Mouse (Mus musculus) hindbrain, postnatal 0 days (tissue): ENCODE measurements around the gene Gm5134. TPM values are rescaled to one million over a fixed set of nuclear protein-coding genes. Genes with fewer than 3 reads are reported as not detected.

Source experiments
- ATAC-seq: fragments of 200-750 bp; cut with Nextera tagmentation; 2 replicates; pipeline ENCODE4 v1.8.0; 2017; ENCODE audit warnings: mild to moderate bottlenecking, moderate TSS enrichment, moderate library complexity
- DNase-seq: peaks from one replicate; pipeline ENCODE4 v3.0.0-alpha.2; 2015; ENCODE audit warnings: low spot score
- H3K27ac ChIP-seq: fragments of 300-500 bp; sonication (generic); 2 replicates; pipeline ENCODE4 v1.5.1; 2014; ENCODE audit warnings: mild to moderate bottlenecking
- H3K27me3 ChIP-seq: fragments of 300-500 bp; sonication (generic); 2 replicates; pipeline ENCODE4 v1.6.1; 2014; ENCODE audit warnings: low read length, mixed read lengths; ENCODE audit not compliant: insufficient read depth
- H3K36me3 ChIP-seq: fragments of 300-500 bp; sonication (generic); 2 replicates; pipeline ENCODE4 v1.6.1; 2014; ENCODE audit warnings: low read length, mixed read lengths; ENCODE audit not compliant: insufficient read depth
- H3K4me1 ChIP-seq: fragments of 300-500 bp; sonication (generic); 2 replicates; pipeline ENCODE4 v1.6.1; 2014; ENCODE audit warnings: antibody characterized with exemption, low read length, mixed read lengths; ENCODE audit not compliant: insufficient read depth
- H3K4me2 ChIP-seq: fragments of 300-500 bp; sonication (generic); 2 replicates; pipeline ENCODE4 v1.6.1; 2014; ENCODE audit warnings: low read depth, mild to moderate bottlenecking, low read length, moderate library complexity, mixed read lengths
- H3K4me3 ChIP-seq: fragments of 300-500 bp; sonication (generic); 2 replicates; pipeline ENCODE4 v1.5.1; 2014; ENCODE audit warnings: low read length
- H3K9ac ChIP-seq: fragments of 300-500 bp; sonication (generic); replicated peaks from 2 replicates; pipeline ENCODE4 v1.6.1; 2014; ENCODE audit warnings: mild to moderate bottlenecking, low read length, moderate library complexity, mixed read lengths
- H3K9me3 ChIP-seq: fragments of 300-500 bp; sonication (generic); 2 replicates; pipeline ENCODE4 v1.6.1; 2016; ENCODE audit warnings: low read length, mixed read lengths
- CTCF ChIP-seq: IDR thresholded peaks from 2 replicates; pipeline ENCODE4 v1.5.1; 2016; ENCODE audit warnings: antibody characterized with exemption, control low read depth, low read depth
- WGBS: fragments of 180-500 bp; shearing (Covaris S2); extraction: QIAGEN DNeasy Blood & Tissue Kit; methylation state at CpG from one replicate; pipeline ENCODE4 v1.1.7; 2014; 5-methylcytosine and 5-hydroxymethylcytosine counted together
- microRNA-seq, 2 experiments: library from miRNA; unstranded; fragments of <30 nt; microRNA quantifications; one replicate each; pipeline ENCODE4; 2016
- polyA plus RNA-seq: library from polyadenylated mRNA; unstranded; fragments of >200 nt; fragmentation: Nextera tagmentation; extraction: Ambion mirVana; gene quantifications from 2 replicates; pipeline ENCODE4 v1.2.1, GENCODE M21; 2015
- total RNA-seq: library from RNA; depleted of rRNA; stranded (reverse); fragments of >200 nt; gene quantifications from 2 replicates; pipeline ENCODE4 v1.2.3, GENCODE M21; 2014; rRNA removed

Gene Gm5134
- total and polyA plus RNA-seq, 2 experiments from 2014 or later = not detected

- Histone ChIP-seq H3K9ac (no peak overlapping the region), H3K4me3 (no peak overlapping the region), H3K4me2 (no peak overlapping the region), H3K27me3 (no peaks in the 10 kb centered on the region), H3K9me3 (no peaks in the 10 kb centered on the region), H3K27ac (no peak overlapping the region), H3K4me1 (no peaks in the 10 kb centered on the region), H3K36me3 (peaks cover 3% of the 10 kb centered on the region)
- no peak for DNase-seq
- ATAC-seq = no peak
- no peak for TF ChIP-seq CTCF
- 54% methylated on average over 5 of the region's 5 CpGs for WGBS
These were observed 91.0 kb downstream of the Gm5134 start for GRCm38 (mm10) chr10:76045343-76045742.

DNA sequence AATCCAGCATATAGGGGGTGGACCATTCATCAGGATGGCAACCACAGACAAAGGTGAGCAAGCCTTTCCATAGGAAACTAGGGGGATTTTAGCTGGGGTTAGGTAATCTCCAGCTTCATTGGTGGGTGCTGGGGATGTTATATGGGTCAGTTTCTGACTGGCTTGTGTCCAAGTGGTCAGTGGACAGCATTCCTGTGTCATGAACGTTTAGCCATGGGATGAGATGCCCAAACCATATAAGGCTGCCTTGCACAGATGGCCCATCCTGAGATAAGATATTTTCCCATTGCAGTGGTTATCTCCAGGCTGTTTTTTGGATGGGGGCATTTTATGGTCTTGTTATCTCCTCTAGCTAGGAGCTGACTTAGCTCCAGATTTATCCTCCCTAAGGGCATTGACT, 92.4 kb downstream of the Gm5134 start:
- Histone ChIP-seq H3K4me3 (no peak overlapping the region), H3K27me3 (no peaks in the 10 kb centered on the region), H3K4me2 (no peak overlapping the region), H3K9ac (no peak overlapping the region), H3K4me1 (no peaks in the 10 kb centered on the region), H3K36me3 (no peaks in the 10 kb centered on the region), H3K9me3 (no peaks in the 10 kb centered on the region), H3K27ac (no peak overlapping the region)
- WGBS = 76% methylated on average over 1 of the region's 1 CpGs
- DNase-seq (no peak), ATAC-seq (no peak)
- TF ChIP-seq CTCF = no peak

DNA sequence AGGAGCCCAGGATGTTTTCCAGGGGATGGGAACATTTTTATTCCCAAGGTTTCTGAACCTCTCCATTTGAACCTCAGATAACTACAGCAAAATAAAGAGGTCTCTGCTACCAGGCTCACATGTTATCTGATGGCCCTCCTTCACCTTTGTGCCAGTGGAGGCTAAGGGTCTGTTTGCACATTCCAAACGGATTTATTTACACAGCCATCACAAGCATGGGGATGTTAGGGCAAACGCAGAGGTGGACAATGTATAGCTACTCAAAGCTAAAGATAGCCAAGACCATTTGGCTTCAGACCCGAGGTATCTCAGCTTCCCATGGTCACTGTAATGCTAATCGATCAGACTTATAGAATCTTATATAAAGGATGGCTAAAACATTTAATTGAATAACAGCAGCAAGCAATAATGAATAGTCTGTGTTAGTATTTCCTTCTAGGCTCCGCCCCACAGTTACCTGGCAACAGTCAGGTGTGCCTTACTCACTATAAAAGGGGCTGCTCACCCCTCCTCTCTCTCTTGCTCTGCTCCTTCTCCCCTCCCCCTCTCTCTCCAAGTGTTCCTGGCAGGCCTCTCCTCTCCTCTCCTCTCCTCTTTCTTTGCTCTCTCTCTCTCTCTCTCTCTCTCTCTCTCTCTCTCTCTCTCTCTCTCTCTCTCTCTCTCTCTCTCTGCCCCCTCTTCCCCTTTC, 93.0 kb downstream of the Gm5134 start:
- ATAC-seq = no peak

GRCm38 (mm10) chr10:76048967-76049366, 94.7 kb downstream of the Gm5134 start:
- Histone ChIP-seq H3K27me3 (no peaks in the 10 kb centered on the region), H3K27ac (no peak overlapping the region), H3K9ac (no peak overlapping the region), H3K9me3 (no peaks in the 10 kb centered on the region), H3K4me3 (no peak overlapping the region), H3K4me1 (no peaks in the 10 kb centered on the region), H3K4me2 (no peak overlapping the region), H3K36me3 (no peaks in the 10 kb centered on the region)
- ATAC-seq = no peak
- no peak for DNase-seq
- 55% methylated on average over 6 of the region's 6 CpGs for WGBS
- no peak for TF ChIP-seq CTCF

More for the DNA sequence above, 93.0 kb downstream of the Gm5134 start:
- H3K9ac ChIP-seq = no peak overlapping the region
- H3K4me2 ChIP-seq = no peak overlapping the region
- H3K27me3 ChIP-seq = no peaks in the 10 kb centered on the region
- no peak for DNase-seq
- H3K9me3 ChIP-seq = no peaks in the 10 kb centered on the region
- H3K36me3 ChIP-seq = no peaks in the 10 kb centered on the region
- WGBS = 56% methylated on average over 5 of the region's 5 CpGs
- no peak for TF ChIP-seq CTCF
- H3K4me3 ChIP-seq = no peak overlapping the region
- no peak overlapping the region for H3K27ac ChIP-seq
- H3K4me1 ChIP-seq = no peaks in the 10 kb centered on the region

GRCm38 (mm10) chr10:76051860-76052259, 97.5 kb downstream of the Gm5134 start:
- 79% methylated on average over 11 of the region's 11 CpGs for WGBS
- no peak for TF ChIP-seq CTCF
- H3K4me3 ChIP-seq = no peak overlapping the region
- H3K27me3 ChIP-seq = no peaks in the 10 kb centered on the region
- H3K4me2 ChIP-seq = no peak overlapping the region
- H3K36me3 ChIP-seq = no peaks in the 10 kb centered on the region
- H3K27ac ChIP-seq = no peak overlapping the region
- no peak overlapping the region for H3K9ac ChIP-seq
- DNase-seq (no peak), ATAC-seq (no peak)
- H3K4me1 ChIP-seq = no peaks in the 10 kb centered on the region
- no peaks in the 10 kb centered on the region for H3K9me3 ChIP-seq

Small RNA genes within 50 kb of the gene (microRNA-seq; reads per million reads assigned to microRNA genes)
- 0 reads per million in 2 experiments for gene Mir6409

Other genes starting within 250 kb of the Gm5134 start
- 92.9 and 96.4 TPM in 2 replicates for gene Cabin1, start 190.2 kb upstream of the Gm5134 start, total RNA-seq
- gene Cabin1, start 190.2 kb upstream of the Gm5134 start, polyA plus RNA-seq = 30.1 and 33.6 TPM in 2 replicates
- 63.6 and 67.4 TPM in 2 replicates for gene Ddt, start 181.1 kb upstream of the Gm5134 start, total RNA-seq
- gene Ddt, start 181.1 kb upstream of the Gm5134 start, polyA plus RNA-seq = 115 and 120 TPM in 2 replicates
- not detected in 2 replicates for gene Gm20441, start 173.6 kb upstream of the Gm5134 start, total RNA-seq
- gene Gm20441, start 173.6 kb upstream of the Gm5134 start, polyA plus RNA-seq = not detected in 2 replicates
- 1.8 and 3.2 TPM in 2 replicates for gene Gstt3, start 173.1 kb upstream of the Gm5134 start, total RNA-seq
- 2.8 and 4.2 TPM in 2 replicates for gene Gstt3, start 173.1 kb upstream of the Gm5134 start, polyA plus RNA-seq
- 38.1 and 39.3 TPM in 2 replicates for gene Gstt1, start 155.9 kb upstream of the Gm5134 start, total RNA-seq
- 20.8 and 24.4 TPM in 2 replicates for gene Gstt1, start 155.9 kb upstream of the Gm5134 start, polyA plus RNA-seq
- not detected in 2 replicates for gene Gstt4, start 132.0 kb upstream of the Gm5134 start, total RNA-seq
- not detected in 2 replicates for gene Gstt4, start 132.0 kb upstream of the Gm5134 start, polyA plus RNA-seq
- gene Gstt2, start 117.1 kb upstream of the Gm5134 start, total RNA-seq = 2.1 and 10.2 TPM in 2 replicates
- gene Gstt2, start 117.1 kb upstream of the Gm5134 start, polyA plus RNA-seq = 9.3 and 11.1 TPM in 2 replicates
- 1,072 and 1,222 TPM in 2 replicates for gene Mif, start 94.3 kb upstream of the Gm5134 start, total RNA-seq
- gene Mif, start 94.3 kb upstream of the Gm5134 start, polyA plus RNA-seq = 1,792 and 1,891 TPM in 2 replicates
- gene Derl3, start 61.1 kb upstream of the Gm5134 start, total RNA-seq = 0.79 and 1.8 TPM in 2 replicates
- 0.63 and 0.74 TPM in 2 replicates for gene Derl3, start 61.1 kb upstream of the Gm5134 start, polyA plus RNA-seq
- gene Smarcb1, start 32.9 kb upstream of the Gm5134 start, total RNA-seq = 142 and 156 TPM in 2 replicates
- 197 and 199 TPM in 2 replicates for gene Smarcb1, start 32.9 kb upstream of the Gm5134 start, polyA plus RNA-seq
- 327 and 332 TPM in 2 replicates for gene Chchd10, start 21.4 kb upstream of the Gm5134 start, total RNA-seq
- gene Chchd10, start 21.4 kb upstream of the Gm5134 start, polyA plus RNA-seq = 304 and 312 TPM in 2 replicates
- gene Mmp11, start 18.0 kb upstream of the Gm5134 start, total RNA-seq = 6.1 and 9.5 TPM in 2 replicates
- 7.8 and 8.3 TPM in 2 replicates for gene Mmp11, start 18.0 kb upstream of the Gm5134 start, polyA plus RNA-seq
- gene Gm867, start 13.8 kb upstream of the Gm5134 start, total RNA-seq = 0.73 TPM in 1 of 2 replicates, not detected in the other
- gene Gm867, start 13.8 kb upstream of the Gm5134 start, polyA plus RNA-seq = 2.3 and 2.4 TPM in 2 replicates
- not detected in 2 replicates for gene Vpreb3, start 11.5 kb upstream of the Gm5134 start, total RNA-seq
- gene Vpreb3, start 11.5 kb upstream of the Gm5134 start, polyA plus RNA-seq = 0.52 and 0.75 TPM in 2 replicates
- gene Zfp280b, start 78.1 kb downstream of the Gm5134 start, total RNA-seq = 6.8 and 7.9 TPM in 2 replicates
- gene Zfp280b, start 78.1 kb downstream of the Gm5134 start, polyA plus RNA-seq = 10.0 and 10.5 TPM in 2 replicates
- gene Slc5a4b, start 156.4 kb downstream of the Gm5134 start, total RNA-seq = not detected in 2 replicates
- 0.08 TPM in 1 of 2 replicates, not detected in the other for gene Slc5a4b, start 156.4 kb downstream of the Gm5134 start, polyA plus RNA-seq
- 0.07 TPM in 1 of 2 replicates, not detected in the other for gene Slc5a4a, start 192.9 kb downstream of the Gm5134 start, total RNA-seq
- gene Slc5a4a, start 192.9 kb downstream of the Gm5134 start, polyA plus RNA-seq = not detected in 2 replicates